Mouse (Mus musculus): ENCODE results near the gene Plppr1. TPM values are rescaled to one million over a fixed set of nuclear protein-coding genes. Genes with fewer than 3 reads are reported as not detected.

The Plppr1 gene
- polyA plus RNA-seq, 1 experiment from 2014 or later = 4.6 TPM

DNA sequence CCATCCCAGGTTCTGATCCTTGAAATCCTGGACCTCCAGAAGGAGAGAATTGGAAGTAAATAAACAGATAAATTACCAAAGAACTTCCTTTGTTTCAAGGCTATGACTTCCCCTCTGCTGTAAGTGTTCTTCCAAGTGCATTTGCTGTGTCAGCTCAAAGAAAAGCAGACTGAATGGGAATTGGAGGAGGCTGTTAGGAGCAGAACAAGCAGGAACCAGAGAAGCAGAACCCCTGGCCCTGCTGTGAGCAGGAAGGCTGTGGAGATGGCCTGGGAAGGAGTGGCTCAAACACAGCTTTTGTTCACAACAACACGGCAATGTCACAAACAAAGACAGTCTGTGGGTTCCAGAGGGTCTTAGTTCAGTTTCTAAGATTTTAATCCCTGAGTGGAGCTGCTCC is 20.3 kb downstream of the Plppr1 start:
- H3K27ac ChIP-seq = no peak overlapping the region
- no peaks in the 10 kb centered on the region for H3K9me3 ChIP-seq
- H3K4me3 ChIP-seq = no peak overlapping the region
- DNase-seq (ENCODE audit: extremely low spot score, low spot score) = no peak
- WGBS = 21% methylated on average over 1 of the region's 1 CpGs
- H3K27me3 ChIP-seq (ENCODE audit: poor library complexity, severe bottlenecking) = no peaks in the 10 kb centered on the region
- peaks cover 7% of the 10 kb centered on the region; the same call in 1 of the 2 replicates for H3K4me1 ChIP-seq
- H3K36me3 ChIP-seq (replicated peaks) = no peaks in the 10 kb centered on the region

DNA sequence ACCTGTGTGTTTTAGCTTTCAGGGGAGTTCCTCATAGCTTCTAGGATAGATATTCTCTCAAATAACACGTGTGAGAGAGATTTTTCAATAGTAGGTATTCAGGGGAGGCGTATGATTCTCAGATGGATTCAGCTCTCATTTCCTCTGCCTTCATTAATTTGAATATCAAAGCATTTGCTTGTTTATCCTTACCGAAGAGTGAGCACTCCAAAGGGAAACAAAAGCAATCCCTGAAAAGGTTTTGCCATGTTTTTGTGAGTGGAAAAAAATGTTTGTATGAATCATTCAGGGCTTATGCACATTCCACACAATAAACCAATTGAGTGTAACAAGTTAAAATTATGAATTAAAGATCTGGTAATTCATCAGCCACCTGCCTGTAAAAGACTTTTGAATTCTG is 29.1 kb downstream of the Plppr1 start:
- WGBS = 56% methylated on average over 3 of the region's 3 CpGs
- H3K4me1 ChIP-seq = no peaks in the 10 kb centered on the region
- no peaks in the 10 kb centered on the region for H3K27me3 ChIP-seq (ENCODE audit: poor library complexity, severe bottlenecking)
- H3K4me3 ChIP-seq = no peak overlapping the region
- no peaks in the 10 kb centered on the region for H3K36me3 ChIP-seq (replicated peaks)
- no peak for DNase-seq (ENCODE audit: extremely low spot score, low spot score)
- H3K9me3 ChIP-seq = no peaks in the 10 kb centered on the region
- no peak overlapping the region for H3K27ac ChIP-seq

DNA sequence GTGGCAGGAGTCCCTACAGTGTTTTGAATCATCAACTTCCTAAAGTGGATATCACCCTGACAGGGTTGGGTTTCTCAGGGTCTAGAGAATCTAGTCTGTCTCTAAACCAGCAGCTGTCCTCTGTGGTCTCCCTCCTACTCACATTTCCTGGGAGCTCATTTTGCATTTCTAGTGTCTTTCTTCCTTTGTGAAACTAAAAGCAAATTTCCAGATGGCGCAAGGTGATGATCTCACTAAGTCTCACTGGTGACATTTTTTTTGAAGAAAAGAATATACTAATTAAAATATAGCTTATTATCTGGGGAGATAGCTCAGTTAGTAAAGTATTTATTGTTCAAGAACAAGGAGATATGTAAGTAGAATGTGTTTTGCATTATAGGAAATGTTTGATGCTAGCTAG is 31.4 kb downstream of the Plppr1 start:
- Histone ChIP-seq H3K27me3 (ENCODE audit: poor library complexity, severe bottlenecking) (no peaks in the 10 kb centered on the region), H3K27ac (no peak overlapping the region), H3K36me3 (replicated peaks) (no peaks in the 10 kb centered on the region), H3K4me1 (no peaks in the 10 kb centered on the region), H3K4me3 (no peak overlapping the region), H3K9me3 (no peaks in the 10 kb centered on the region)
- WGBS = 85% methylated on average over 1 of the region's 1 CpGs
- DNase-seq (ENCODE audit: extremely low spot score, low spot score) = no peak

DNA sequence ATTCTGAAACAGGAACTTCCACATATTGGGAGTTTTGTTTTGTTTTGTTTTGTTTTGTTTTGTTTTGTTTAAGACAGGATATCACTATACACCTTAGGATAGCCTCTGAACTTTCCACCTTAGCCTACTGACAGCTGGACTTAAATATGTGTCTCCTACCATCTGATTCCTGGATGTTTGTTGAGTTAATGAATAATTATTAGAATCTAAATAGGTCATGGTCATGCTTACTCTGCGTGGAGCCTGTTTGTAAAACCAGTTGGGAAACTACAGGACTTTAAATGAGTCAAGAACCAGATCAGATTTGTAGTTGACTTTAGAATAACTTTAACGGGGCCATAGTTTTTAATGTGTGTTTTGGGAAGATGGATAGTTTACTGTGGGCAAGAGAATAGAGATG is 40.4 kb downstream of the Plppr1 start:
- 91% methylated on average over 2 of the region's 2 CpGs for WGBS
- no peak for DNase-seq (ENCODE audit: extremely low spot score, low spot score)
- Histone ChIP-seq H3K27me3 (ENCODE audit: poor library complexity, severe bottlenecking) (no peaks in the 10 kb centered on the region), H3K27ac (no peak overlapping the region), H3K36me3 (replicated peaks) (no peaks in the 10 kb centered on the region), H3K9me3 (no peaks in the 10 kb centered on the region), H3K4me1 (peaks cover 5% of the 10 kb centered on the region; the same call in 1 of the 2 replicates), H3K4me3 (no peak overlapping the region)

DNA sequence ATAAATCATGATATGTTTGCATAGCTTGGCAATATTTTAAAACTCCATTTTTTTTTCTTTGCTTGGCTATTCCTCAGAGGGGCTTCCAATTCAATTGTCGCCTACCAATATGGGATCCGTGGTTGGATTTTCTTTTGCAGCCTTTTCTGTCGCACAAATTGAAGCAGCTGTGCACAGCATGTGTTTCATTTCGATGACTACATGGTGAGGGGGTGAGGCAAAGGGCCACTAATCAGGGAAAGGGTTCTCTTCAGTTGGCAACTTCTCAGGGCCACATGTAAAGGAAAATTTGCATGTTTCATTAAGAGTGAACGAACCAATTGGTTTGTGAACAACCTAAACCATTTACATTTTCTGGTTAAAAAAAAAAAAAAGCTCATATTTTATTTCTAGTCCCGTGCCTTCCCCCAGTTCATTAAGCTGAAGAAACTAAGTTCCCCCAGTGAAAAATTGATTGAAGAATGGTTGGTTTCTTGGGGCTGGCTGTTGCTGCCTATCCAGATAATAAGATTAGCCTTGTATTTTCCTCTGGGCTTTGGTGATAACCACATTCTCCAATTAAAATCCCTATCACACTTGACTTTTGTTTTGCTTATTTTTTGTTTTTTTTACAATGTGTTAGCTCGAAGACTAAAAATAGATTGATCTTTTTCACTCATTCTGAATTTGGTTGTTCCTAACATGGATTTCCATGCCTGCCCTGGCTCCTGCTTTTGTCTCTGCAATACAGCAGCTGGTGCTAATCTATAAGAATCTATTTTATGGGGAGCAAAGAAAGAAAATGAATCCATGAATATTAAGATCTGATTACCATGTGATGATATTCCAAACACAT is 43.1 kb downstream of the Plppr1 start:
- DNase-seq (ENCODE audit: extremely low spot score, low spot score) = no peak

DNA sequence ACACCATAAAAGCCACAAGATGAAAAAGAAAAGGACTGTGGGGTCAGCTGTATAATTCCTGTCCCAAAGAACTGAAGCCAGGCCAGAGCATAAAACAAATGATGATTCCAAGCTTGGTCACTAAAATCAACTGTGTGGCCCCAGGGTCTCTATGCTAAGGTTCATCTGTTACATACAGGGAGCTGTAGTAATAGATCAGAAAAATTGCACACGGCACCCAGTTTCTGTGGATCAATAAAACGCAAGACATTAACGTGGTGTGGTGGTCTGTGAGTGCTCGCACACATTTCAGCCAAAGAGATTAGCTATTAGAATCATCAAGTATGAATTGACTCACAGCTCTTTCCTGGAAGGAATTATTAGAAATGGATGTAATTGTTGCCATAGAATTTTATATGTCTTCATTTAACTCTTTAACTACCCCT is 43.7 kb downstream of the Plppr1 start:
- Histone ChIP-seq H3K4me1 (peaks cover 5% of the 10 kb centered on the region; the same call in 1 of the 2 replicates), H3K9me3 (no peaks in the 10 kb centered on the region), H3K4me3 (no peak overlapping the region), H3K36me3 (replicated peaks) (no peaks in the 10 kb centered on the region), H3K27me3 (ENCODE audit: poor library complexity, severe bottlenecking) (no peaks in the 10 kb centered on the region), H3K27ac (no peak overlapping the region)
- DNase-seq (ENCODE audit: extremely low spot score, low spot score) = no peak
- 94% methylated on average over 4 of the region's 4 CpGs for WGBS

More for the DNA sequence above, 43.1 kb downstream of the Plppr1 start:
- Histone ChIP-seq H3K36me3 (replicated peaks) (no peaks in the 10 kb centered on the region), H3K9me3 (no peaks in the 10 kb centered on the region), H3K4me1 (peaks cover 5% of the 10 kb centered on the region; the same call in 1 of the 2 replicates), H3K27ac (no peak overlapping the region), H3K4me3 (no peak overlapping the region), H3K27me3 (ENCODE audit: poor library complexity, severe bottlenecking) (no peaks in the 10 kb centered on the region)
- 64% methylated on average over 7 of the region's 7 CpGs for WGBS

DNA sequence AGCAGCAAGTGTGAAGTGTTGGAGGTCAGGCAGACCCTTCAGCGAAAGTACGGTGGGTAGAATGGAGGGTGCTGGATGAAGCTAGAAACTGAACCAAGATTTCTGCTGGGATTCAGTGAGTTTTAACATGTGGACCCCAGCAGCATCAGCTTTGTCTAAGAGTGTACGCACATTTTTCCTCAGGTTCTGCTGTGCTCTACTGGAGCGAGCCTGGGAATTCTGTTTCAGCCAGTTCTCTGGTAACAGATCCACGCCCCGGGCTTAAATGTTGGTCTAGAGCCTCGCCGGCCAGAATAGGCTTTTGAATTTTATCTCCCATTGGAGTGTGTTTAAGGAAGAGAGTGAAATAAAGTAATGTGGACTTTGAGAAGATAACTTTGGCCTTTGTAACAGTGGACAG is 45.8 kb downstream of the Plppr1 start:
- Histone ChIP-seq H3K36me3 (replicated peaks) (no peaks in the 10 kb centered on the region), H3K9me3 (no peaks in the 10 kb centered on the region), H3K4me3 (no peak overlapping the region), H3K4me1 (peaks cover 8% of the 10 kb centered on the region; the same call in 1 of the 2 replicates), H3K27me3 (ENCODE audit: poor library complexity, severe bottlenecking) (no peaks in the 10 kb centered on the region), H3K27ac (no peak overlapping the region)
- no peak for DNase-seq (ENCODE audit: extremely low spot score, low spot score)
- WGBS = 88% methylated on average over 8 of the region's 8 CpGs

DNA sequence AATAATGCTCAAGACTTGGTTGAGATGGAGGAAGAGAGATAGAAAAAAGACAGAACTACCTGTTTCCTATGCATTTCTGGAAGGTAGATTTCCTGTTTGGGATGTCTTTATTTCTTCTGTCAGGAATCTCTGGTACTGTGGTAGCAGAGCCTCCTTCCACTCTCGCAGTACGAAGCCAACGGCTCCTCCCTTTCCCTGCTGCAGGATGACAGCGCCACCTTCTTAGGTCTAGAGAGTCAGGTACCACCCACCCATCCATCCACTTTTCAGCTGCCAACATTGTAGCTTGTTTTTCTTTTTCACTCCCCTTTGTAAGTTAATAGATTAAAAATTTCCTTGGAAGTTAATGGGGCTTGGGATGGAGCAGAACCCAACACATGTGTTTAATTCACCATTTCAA is 48.8 kb downstream of the Plppr1 start:
- H3K9me3 ChIP-seq = no peaks in the 10 kb centered on the region
- H3K27ac ChIP-seq = no peak overlapping the region
- 90% methylated on average over 4 of the region's 4 CpGs for WGBS
- no peak overlapping the region for H3K4me3 ChIP-seq
- H3K27me3 ChIP-seq (ENCODE audit: poor library complexity, severe bottlenecking) = no peaks in the 10 kb centered on the region
- no peaks in the 10 kb centered on the region for H3K36me3 ChIP-seq (replicated peaks)
- H3K4me1 ChIP-seq = peaks cover 6% of the 10 kb centered on the region; the same call in 1 of the 2 replicates
- DNase-seq (ENCODE audit: extremely low spot score, low spot score) = no peak

DNA sequence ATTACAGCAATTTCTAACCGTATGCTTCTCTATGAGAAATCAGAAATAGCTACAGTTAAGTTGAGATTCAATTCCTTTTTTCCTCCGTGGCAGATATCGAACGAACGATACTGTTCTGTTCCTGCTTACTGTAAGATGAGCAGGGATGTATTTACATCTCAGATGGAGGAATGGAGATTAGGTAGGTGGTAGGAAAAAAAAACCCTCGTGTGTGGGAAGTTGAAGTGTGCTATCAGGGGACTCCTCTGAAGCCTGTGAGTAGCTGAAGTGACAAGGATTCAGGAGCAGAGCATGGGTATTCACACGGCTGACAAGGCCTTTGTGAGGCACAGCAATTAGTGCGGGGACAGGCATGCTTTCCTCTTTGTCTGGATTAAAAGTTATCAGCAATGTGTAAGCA is 49.3 kb downstream of the Plppr1 start:
- Histone ChIP-seq H3K9me3 (no peaks in the 10 kb centered on the region), H3K27me3 (ENCODE audit: poor library complexity, severe bottlenecking) (no peaks in the 10 kb centered on the region), H3K27ac (no peak overlapping the region), H3K4me3 (no peak overlapping the region), H3K4me1 (peaks cover 6% of the 10 kb centered on the region; the same call in 1 of the 2 replicates), H3K36me3 (replicated peaks) (no peaks in the 10 kb centered on the region)
- 81% methylated on average over 8 of the region's 8 CpGs for WGBS
- no peak for DNase-seq (ENCODE audit: extremely low spot score, low spot score)

DNA sequence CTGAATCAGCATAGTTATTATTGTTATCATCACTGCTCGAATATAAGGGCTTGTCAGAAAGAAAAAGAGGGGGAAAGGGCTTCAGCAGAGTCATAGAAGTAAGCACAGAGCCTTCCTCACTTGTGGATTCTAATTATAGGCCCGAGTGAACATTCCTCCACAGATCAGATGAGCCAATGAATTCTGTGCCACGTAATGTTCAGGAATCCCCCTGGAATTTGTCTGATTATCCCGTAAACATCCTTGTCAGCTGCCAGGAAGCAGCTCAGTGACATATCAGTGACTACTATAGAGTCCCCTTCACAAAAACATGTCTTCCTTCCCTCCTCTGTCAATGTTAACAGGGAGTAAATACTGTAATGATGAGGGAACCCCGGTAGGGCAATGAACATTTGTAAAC is 50.9 kb downstream of the Plppr1 start:
- no peaks in the 10 kb centered on the region for H3K36me3 ChIP-seq (replicated peaks)
- DNase-seq (ENCODE audit: extremely low spot score, low spot score) = no peak
- peaks cover 6% of the 10 kb centered on the region; the same call in 1 of the 2 replicates for H3K4me1 ChIP-seq
- no peak overlapping the region for H3K4me3 ChIP-seq
- H3K9me3 ChIP-seq = no peaks in the 10 kb centered on the region
- no peaks in the 10 kb centered on the region for H3K27me3 ChIP-seq (ENCODE audit: poor library complexity, severe bottlenecking)
- H3K27ac ChIP-seq = no peak overlapping the region
- 70% methylated on average over 5 of the region's 5 CpGs for WGBS

DNA sequence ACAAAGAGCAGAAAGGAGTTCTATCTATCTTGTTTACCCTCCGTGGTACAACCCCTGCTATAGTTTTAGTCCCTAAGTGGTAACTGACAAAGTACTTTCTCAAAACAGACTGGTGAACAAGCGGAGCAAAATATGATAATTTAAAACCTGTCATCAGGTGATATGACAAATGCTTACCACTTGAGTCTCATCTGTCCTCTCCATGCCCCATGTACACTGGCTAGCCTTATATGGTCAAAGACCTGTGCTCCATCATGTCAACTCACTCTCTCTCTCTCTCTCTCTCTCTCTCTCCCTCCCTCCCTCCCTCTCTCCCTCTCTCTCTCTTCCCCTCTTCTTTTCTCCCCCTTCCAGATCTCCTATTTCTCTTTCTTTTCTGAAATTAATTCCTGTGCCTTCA is 59.8 kb downstream of the Plppr1 start:
- H3K27me3 ChIP-seq (ENCODE audit: poor library complexity, severe bottlenecking) = no peaks in the 10 kb centered on the region
- no peaks in the 10 kb centered on the region for H3K4me1 ChIP-seq
- no peaks in the 10 kb centered on the region for H3K36me3 ChIP-seq (replicated peaks)
- no peaks in the 10 kb centered on the region for H3K9me3 ChIP-seq
- no peak overlapping the region for H3K27ac ChIP-seq
- no peak for DNase-seq (ENCODE audit: extremely low spot score, low spot score)
- no peak overlapping the region for H3K4me3 ChIP-seq
- 88% methylated on average over 2 of the region's 2 CpGs for WGBS

DNA sequence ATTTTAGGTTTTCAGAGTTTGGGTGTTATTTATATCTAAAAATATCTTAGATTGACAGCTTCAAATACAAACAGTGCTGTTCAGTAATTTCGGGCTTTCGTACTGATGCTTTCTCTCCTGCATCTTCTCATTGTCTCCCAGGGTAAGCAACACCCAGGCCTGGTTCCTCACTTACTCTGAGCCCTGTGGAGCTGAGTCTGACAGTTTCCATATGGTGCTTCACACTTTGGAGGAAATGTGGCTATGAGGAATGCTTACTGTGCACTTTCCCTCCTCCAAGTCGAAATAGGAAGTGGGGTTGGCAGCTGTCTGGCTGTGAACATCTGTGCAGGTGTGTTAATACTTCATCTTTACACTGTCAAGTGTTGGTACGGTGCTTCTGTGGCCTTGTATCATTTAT is 85.7 kb downstream of the Plppr1 start:
- DNase-seq (ENCODE audit: extremely low spot score, low spot score) = no peak
- no peaks in the 10 kb centered on the region for H3K9me3 ChIP-seq
- 89% methylated on average over 4 of the region's 4 CpGs for WGBS
- no peaks in the 10 kb centered on the region for H3K27me3 ChIP-seq (ENCODE audit: poor library complexity, severe bottlenecking)
- H3K27ac ChIP-seq = no peak overlapping the region
- H3K36me3 ChIP-seq (replicated peaks) = no peaks in the 10 kb centered on the region
- no peak overlapping the region for H3K4me3 ChIP-seq
- peaks cover 4% of the 10 kb centered on the region for H3K4me1 ChIP-seq

DNA sequence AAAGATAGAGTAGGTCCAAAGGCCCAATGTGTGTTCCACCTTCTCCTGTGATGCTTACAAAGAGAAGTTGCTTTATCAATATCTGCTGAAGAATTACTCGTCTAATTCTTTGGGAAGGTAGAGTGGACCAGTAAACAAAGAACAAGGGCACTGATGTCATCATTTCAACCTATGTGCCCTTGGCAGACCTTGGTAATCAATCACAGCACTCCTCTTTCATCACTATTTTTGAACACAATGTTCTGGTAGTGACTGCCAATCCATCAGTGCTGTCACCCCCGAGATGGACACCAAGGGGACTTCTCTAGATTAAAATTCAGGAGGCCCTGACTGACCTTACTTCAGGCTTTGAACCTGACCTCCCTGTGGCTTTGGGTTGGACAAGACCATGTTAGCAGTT is 89.7 kb downstream of the Plppr1 start:
- Histone ChIP-seq H3K4me3 (no peak overlapping the region), H3K27ac (no peak overlapping the region), H3K4me1 (peaks cover 10% of the 10 kb centered on the region), H3K27me3 (ENCODE audit: poor library complexity, severe bottlenecking) (no peaks in the 10 kb centered on the region), H3K36me3 (replicated peaks) (no peaks in the 10 kb centered on the region), H3K9me3 (no peaks in the 10 kb centered on the region)
- 84% methylated on average over 2 of the region's 2 CpGs for WGBS
- DNase-seq (ENCODE audit: extremely low spot score, low spot score) = no peak

Data from forebrain, embryonic 10.5 days (tissue).